Mouse (Mus musculus) bone marrow, adult 2 months (tissue): ENCODE measurements at regions not wholly inside any gene's neighbourhood (a gene's known extent, or its start where the extent isn't known, plus 50 kb on each side); places are given as distances from the start of the nearest gene placed in this dataset.

Source experiments
- H3K27ac ChIP-seq: fragments of 200-500 bp; 2 replicates; pipeline ENCODE4 v1.5.1; 2012; ENCODE audit warnings: low read depth, mild to moderate bottlenecking, control low read depth, inconsistent platforms, low read length; ENCODE audit not compliant: control insufficient read depth, poor library complexity, insufficient read depth
- H3K4me1 ChIP-seq: fragments of 200-500 bp; 2 replicates; pipeline ENCODE4 v1.6.1; 2011; ENCODE audit warnings: low read length; ENCODE audit not compliant: control insufficient read depth, insufficient read depth
- H3K4me3 ChIP-seq: fragments of 200-500 bp; replicated peaks from 2 replicates; pipeline ENCODE3; 2011; ENCODE audit warnings: mild to moderate bottlenecking, low read depth, low read length, control low read depth; ENCODE audit not compliant: control insufficient read depth
- CTCF ChIP-seq: fragments of 200-500 bp; IDR thresholded peaks from 2 replicates; pipeline ENCODE4 v1.5.1; 2011; ENCODE audit warnings: low read length, control low read depth; ENCODE audit not compliant: control insufficient read depth, insufficient read depth
- POLR2A ChIP-seq: fragments of 200-500 bp; IDR thresholded peaks from 2 replicates; pipeline ENCODE4 v1.6.1; 2011; ENCODE audit warnings: low read depth, mild to moderate bottlenecking, control low read depth, low read length, borderline replicate concordance; ENCODE audit not compliant: control insufficient read depth
- WGBS: fragments of 180-500 bp; shearing (Covaris S2); methylation state at CpG from one replicate; pipeline ENCODE4 v1.1.7; 2018; 5-methylcytosine and 5-hydroxymethylcytosine counted together

- no peak for TF ChIP-seq POLR2A
- no peak for TF ChIP-seq CTCF
- peaks cover 1% of the 10 kb centered on the region; the same call in 1 of the 2 replicates for H3K4me1 ChIP-seq
- WGBS, result 78% methylated on average over 6 of the region's 6 CpGs
- no peak overlapping the region for H3K27ac ChIP-seq
- H3K4me3 ChIP-seq, result no peak overlapping the region
These were observed 110.9 kb upstream of the Tle3 start for GRCm38 (mm10) chr9:61261263-61261662.

- H3K4me1 ChIP-seq, result peaks cover 1% of the 10 kb centered on the region; the same call in 1 of the 2 replicates
- TF ChIP-seq CTCF (no peak), POLR2A (no peak)
- 83% methylated on average over 12 of the region's 12 CpGs for WGBS
These were observed 110.3 kb upstream of the Tle3 start for GRCm38 (mm10) chr9:61261739-61262333.

GRCm38 (mm10) chr9:61263335-61263734 lies 108.8 kb upstream of the Tle3 start:
- 74% methylated on average over 4 of the region's 4 CpGs for WGBS
- Histone ChIP-seq H3K27ac (no peak overlapping the region), H3K4me1 (peaks cover under 1% of the 10 kb centered on the region; the same call in 1 of the 2 replicates), H3K4me3 (no peak overlapping the region)
- no peak for TF ChIP-seq CTCF
- TF ChIP-seq POLR2A, result no peak

More at GRCm38 (mm10) chr9:61261739-61262333, 110.3 kb upstream of the Tle3 start:
- H3K4me3 ChIP-seq, result no peak overlapping the region
- no peak overlapping the region for H3K27ac ChIP-seq

GRCm38 (mm10) chr9:61265466-61265865 lies 106.7 kb upstream of the Tle3 start:
- no peak for TF ChIP-seq POLR2A
- TF ChIP-seq CTCF, result no peak
- Histone ChIP-seq H3K4me3 (no peak overlapping the region), H3K4me1 (no peaks in the 10 kb centered on the region), H3K27ac (no peak overlapping the region)
- WGBS, result 84% methylated on average over 5 of the region's 5 CpGs

- TF ChIP-seq POLR2A, result no peak
- no peak for TF ChIP-seq CTCF
- no peaks in the 10 kb centered on the region for H3K4me1 ChIP-seq
- no peak overlapping the region for H3K4me3 ChIP-seq
- no peak overlapping the region for H3K27ac ChIP-seq
- 86% methylated on average over 6 of the region's 6 CpGs for WGBS
These were observed 105.2 kb upstream of the Tle3 start for GRCm38 (mm10) chr9:61266992-61267391.

GRCm38 (mm10) chr9:61267541-61267940 lies 104.6 kb upstream of the Tle3 start:
- Histone ChIP-seq H3K4me1 (no peaks in the 10 kb centered on the region), H3K27ac (no peak overlapping the region), H3K4me3 (no peak overlapping the region)
- 73% methylated on average over 4 of the region's 4 CpGs for WGBS
- TF ChIP-seq POLR2A (no peak), CTCF (no peak)

GRCm38 (mm10) chr9:61268162-61268561 lies 104.0 kb upstream of the Tle3 start:
- 80% methylated on average over 2 of the region's 2 CpGs for WGBS
- Histone ChIP-seq H3K4me1 (no peaks in the 10 kb centered on the region), H3K27ac (no peak overlapping the region), H3K4me3 (no peak overlapping the region)
- TF ChIP-seq POLR2A (no peak), CTCF (no peak)

GRCm38 (mm10) chr9:61268681-61269080 lies 103.5 kb upstream of the Tle3 start:
- Histone ChIP-seq H3K27ac (no peak overlapping the region), H3K4me3 (no peak overlapping the region), H3K4me1 (no peaks in the 10 kb centered on the region)
- WGBS, result 73% methylated on average over 2 of the region's 2 CpGs
- TF ChIP-seq CTCF, result no peak
- no peak for TF ChIP-seq POLR2A
